Mouse (Mus musculus): ENCODE results near the gene Bnc2. TPM values are rescaled to one million over a fixed set of nuclear protein-coding genes. Genes with fewer than 3 reads are reported as not detected.

Bnc2 gene
- total RNA-seq, 2 experiments from 2014 or later = not detected

GRCm38 (mm10) chr4:84521562-84521961 is 153.5 kb downstream of the Bnc2 start:
- no peak for ATAC-seq (replicated peaks; ENCODE audit: poor library complexity)

- no peak for ATAC-seq (replicated peaks; ENCODE audit: poor library complexity)
Observed at GRCm38 (mm10) chr4:84510466-84510865, 164.6 kb downstream of the Bnc2 start.

GRCm38 (mm10) chr4:84507551-84507950 is 167.5 kb downstream of the Bnc2 start:
- ATAC-seq (replicated peaks; ENCODE audit: poor library complexity) = no peak

- no peak for ATAC-seq (replicated peaks; ENCODE audit: poor library complexity)
Observed at GRCm38 (mm10) chr4:84502581-84503269, 172.3 kb downstream of the Bnc2 start.

- peak; percentile 71 for ATAC-seq (replicated peaks; ENCODE audit: poor library complexity)
Observed at GRCm38 (mm10) chr4:84500796-84501349, 174.2 kb downstream of the Bnc2 start.

- no peak for ATAC-seq (replicated peaks; ENCODE audit: poor library complexity)
Observed at GRCm38 (mm10) chr4:84500259-84500658, 174.8 kb downstream of the Bnc2 start.

- peak; percentile 65 for ATAC-seq (replicated peaks; ENCODE audit: poor library complexity)
Observed at GRCm38 (mm10) chr4:84498469-84498868, 176.6 kb downstream of the Bnc2 start.

GRCm38 (mm10) chr4:84488323-84488722 is 186.8 kb downstream of the Bnc2 start:
- ATAC-seq (replicated peaks; ENCODE audit: poor library complexity) = no peak

- no peak for ATAC-seq (replicated peaks; ENCODE audit: poor library complexity)
Observed at GRCm38 (mm10) chr4:84482680-84483079, 192.4 kb downstream of the Bnc2 start.

GRCm38 (mm10) chr4:84472643-84473042 is 202.4 kb downstream of the Bnc2 start:
- ATAC-seq (replicated peaks; ENCODE audit: poor library complexity) = peak; percentile 55

- ATAC-seq (replicated peaks; ENCODE audit: poor library complexity) = no peak
Observed at GRCm38 (mm10) chr4:84470106-84470885, 204.8 kb downstream of the Bnc2 start.

GRCm38 (mm10) chr4:84469400-84469799 is 205.7 kb downstream of the Bnc2 start:
- no peak for ATAC-seq (replicated peaks; ENCODE audit: poor library complexity)

GRCm38 (mm10) chr4:84467722-84468121 is 207.4 kb downstream of the Bnc2 start:
- ATAC-seq (replicated peaks; ENCODE audit: poor library complexity) = no peak

- no peak for ATAC-seq (replicated peaks; ENCODE audit: poor library complexity)
Observed at GRCm38 (mm10) chr4:84458218-84458560, 216.9 kb downstream of the Bnc2 start.

GRCm38 (mm10) chr4:84457512-84458217 is 217.4 kb downstream of the Bnc2 start:
- no peak for ATAC-seq (replicated peaks; ENCODE audit: poor library complexity)

- ATAC-seq (replicated peaks; ENCODE audit: poor library complexity) = no peak
Observed at GRCm38 (mm10) chr4:84456853-84457249, 218.2 kb downstream of the Bnc2 start.

- ATAC-seq (replicated peaks; ENCODE audit: poor library complexity) = no peak
Observed at GRCm38 (mm10) chr4:84456198-84456852, 218.8 kb downstream of the Bnc2 start.

GRCm38 (mm10) chr4:84454493-84454892 is 220.6 kb downstream of the Bnc2 start:
- no peak for ATAC-seq (replicated peaks; ENCODE audit: poor library complexity)

- ATAC-seq (replicated peaks; ENCODE audit: poor library complexity) = no peak
Observed at GRCm38 (mm10) chr4:84453586-84453985, 221.5 kb downstream of the Bnc2 start.

GRCm38 (mm10) chr4:84452642-84453041 is 222.4 kb downstream of the Bnc2 start:
- ATAC-seq (replicated peaks; ENCODE audit: poor library complexity) = no peak

Measured in megakaryocyte progenitor cell, adult 5-6 weeks (primary cell).